Mouse (Mus musculus) midbrain, embryonic 14.5 days (tissue): ENCODE data around the gene Odf3. TPM values are rescaled to one million over a fixed set of nuclear protein-coding genes. Genes with fewer than 3 reads are reported as not detected.
A peak's percentile ranks its signal among the peaks of the same experiment; 100 is the strongest.

ENCODE experiments used
- ATAC-seq: fragments of 200-750 bp; cut with Nextera tagmentation; 2 replicates; pipeline ENCODE4 v1.8.0; 2017; ENCODE audit warnings: moderate number of reproducible peaks, moderate library complexity; ENCODE audit not compliant: low FRiP score, low TSS enrichment
- DNase-seq: peaks from one replicate; pipeline ENCODE4 v3.0.0-alpha.2; 2015
- H3K27ac ChIP-seq: fragments of 300-500 bp; sonication (generic); replicated peaks from 2 replicates; pipeline ENCODE4 v1.5.1; 2014; ENCODE audit warnings: mild to moderate bottlenecking, low read depth, low read length, moderate library complexity
- H3K27me3 ChIP-seq: fragments of 300-500 bp; sonication (generic); 2 replicates; pipeline ENCODE4 v1.6.1; 2014; ENCODE audit warnings: low read length, control low read depth, mixed read lengths; ENCODE audit not compliant: control insufficient read depth, insufficient read depth
- H3K36me3 ChIP-seq: fragments of 300-500 bp; sonication (generic); 2 replicates; pipeline ENCODE4 v1.6.1; 2014; ENCODE audit warnings: low read length, control low read depth; ENCODE audit not compliant: control insufficient read depth, insufficient read depth
- H3K4me1 ChIP-seq: fragments of 300-500 bp; sonication (generic); 2 replicates; pipeline ENCODE4 v1.6.1; 2014; ENCODE audit warnings: mild to moderate bottlenecking, antibody characterized with exemption, low read length, control low read depth; ENCODE audit not compliant: control insufficient read depth, insufficient read depth
- H3K4me2 ChIP-seq: fragments of 300-500 bp; sonication (generic); 2 replicates; pipeline ENCODE4 v1.6.1; 2014; ENCODE audit warnings: mild to moderate bottlenecking, low read length, moderate library complexity
- H3K4me3 ChIP-seq: fragments of 300-500 bp; sonication (generic); replicated peaks from 2 replicates; pipeline ENCODE4 v1.5.1; 2014; ENCODE audit warnings: low read depth, low read length
- H3K9ac ChIP-seq: fragments of 300-500 bp; sonication (generic); replicated peaks from 2 replicates; pipeline ENCODE4 v1.6.1; 2014; ENCODE audit warnings: mild to moderate bottlenecking, low read length, moderate library complexity
- H3K9me3 ChIP-seq: fragments of 300-500 bp; sonication (generic); 2 replicates; pipeline ENCODE4 v1.6.1; 2016; ENCODE audit warnings: low read length, control low read depth, mixed read lengths; ENCODE audit not compliant: control insufficient read depth
- WGBS: fragments of 180-500 bp; shearing (Covaris S2); extraction: QIAGEN DNeasy Blood & Tissue Kit; methylation state at CpG from one replicate; pipeline ENCODE4 v1.1.7; 2014; 5-methylcytosine and 5-hydroxymethylcytosine counted together
- polyA plus RNA-seq: library from polyadenylated mRNA; unstranded; fragments of >200 nt; fragmentation: Nextera tagmentation; extraction: Ambion mirVana; gene quantifications from 2 replicates; pipeline ENCODE4 v1.2.1, GENCODE M21; 2014

Odf3 gene
- not detected in 2 replicates for polyA plus RNA-seq

GRCm38 (mm10) chr7:140847755-140848580, at the start of gene Odf3:
Gene Odf3 (plus strand): TSS chr7:140847805.
- 66% methylated on average over 11 of the region's 11 CpGs for WGBS

GRCm38 (mm10) chr7:140798212-140798611, 49.4 kb upstream of the Odf3 start:
- Histone ChIP-seq H3K4me2 (no peak overlapping the region), H3K36me3 (no peaks in the 10 kb centered on the region), H3K9ac (no peak overlapping the region), H3K4me3 (no peak overlapping the region), H3K9me3 (no peaks in the 10 kb centered on the region), H3K4me1 (no peaks in the 10 kb centered on the region), H3K27ac (no peak overlapping the region), H3K27me3 (no peaks in the 10 kb centered on the region)
- DNase-seq (no peak), ATAC-seq (no peak)
- 63% methylated on average over 2 of the region's 2 CpGs for WGBS

More at GRCm38 (mm10) chr7:140847755-140848580, at the start of gene Odf3:
- H3K9ac ChIP-seq: no peak within 1 kb of the TSS
- no peaks in the 10 kb centered on the region for H3K9me3 ChIP-seq
- H3K4me3 ChIP-seq: no peak within 1 kb of the TSS
- no peaks in the 10 kb centered on the region; the same call in 1 of the 2 replicates for H3K27me3 ChIP-seq
- no peak within 1 kb of the TSS for H3K27ac ChIP-seq
- no peaks in the 10 kb centered on the region for H3K4me1 ChIP-seq
- no peak for ATAC-seq
- H3K4me2 ChIP-seq: no peak within 1 kb of the TSS
- DNase-seq: peak; percentile 43
- peaks cover 19% of the 10 kb centered on the region for H3K36me3 ChIP-seq

- Histone ChIP-seq H3K27ac (no peak overlapping the region), H3K4me2 (no peak overlapping the region), H3K4me1 (no peaks in the 10 kb centered on the region), H3K9me3 (no peaks in the 10 kb centered on the region), H3K9ac (no peak overlapping the region), H3K27me3 (no peaks in the 10 kb centered on the region), H3K4me3 (no peak overlapping the region), H3K36me3 (0 out of 2 replicates have a peak, but pooled peaks cover 5% of the 10 kb centered on the region)
- ATAC-seq: no peak
- no peak for DNase-seq
- 80% methylated on average over 6 of the region's 6 CpGs for WGBS
Observed at GRCm38 (mm10) chr7:140802629-140803028, 45.0 kb upstream of the Odf3 start.

GRCm38 (mm10) chr7:140805704-140806103, 41.9 kb upstream of the Odf3 start:
- no peak for ATAC-seq
- WGBS: 21% methylated on average over 1 of the region's 1 CpGs
- H3K4me3 ChIP-seq: no peak overlapping the region
- DNase-seq: peak; percentile 36
- peaks cover 17% of the 10 kb centered on the region for H3K36me3 ChIP-seq
- no peaks in the 10 kb centered on the region for H3K4me1 ChIP-seq
- no peaks in the 10 kb centered on the region for H3K9me3 ChIP-seq
- no peak overlapping the region for H3K27ac ChIP-seq
- H3K27me3 ChIP-seq: no peaks in the 10 kb centered on the region
- H3K4me2 ChIP-seq: no peak overlapping the region
- no peak overlapping the region for H3K9ac ChIP-seq

GRCm38 (mm10) chr7:140810496-140810895, 37.1 kb upstream of the Odf3 start:
- Histone ChIP-seq H3K27me3 (no peaks in the 10 kb centered on the region), H3K9ac (no peak overlapping the region), H3K9me3 (no peaks in the 10 kb centered on the region), H3K4me1 (no peaks in the 10 kb centered on the region), H3K4me3 (no peak overlapping the region), H3K36me3 (peaks cover 39% of the 10 kb centered on the region), H3K4me2 (no peak overlapping the region), H3K27ac (no peak overlapping the region)
- WGBS: 95% methylated on average over 6 of the region's 6 CpGs
- DNase-seq: no peak
- ATAC-seq: no peak

- Histone ChIP-seq H3K27me3 (no peaks in the 10 kb centered on the region), H3K9me3 (no peaks in the 10 kb centered on the region), H3K9ac (no peak overlapping the region), H3K4me2 (no peak overlapping the region), H3K4me3 (no peak overlapping the region), H3K27ac (no peak overlapping the region), H3K36me3 (peaks cover 41% of the 10 kb centered on the region), H3K4me1 (no peaks in the 10 kb centered on the region)
- WGBS: 71% methylated on average over 13 of the region's 13 CpGs
- DNase-seq (peak; percentile 13), ATAC-seq (no peak)
Observed at GRCm38 (mm10) chr7:140811714-140812113, 35.9 kb upstream of the Odf3 start.

GRCm38 (mm10) chr7:140812850-140813249, 34.8 kb upstream of the Odf3 start:
- no peak overlapping the region for H3K4me3 ChIP-seq
- DNase-seq: no peak
- no peak overlapping the region for H3K27ac ChIP-seq
- H3K9ac ChIP-seq: no peak overlapping the region
- no peak overlapping the region for H3K4me2 ChIP-seq
- WGBS: 91% methylated on average over 12 of the region's 12 CpGs
- peaks cover 44% of the 10 kb centered on the region for H3K36me3 ChIP-seq
- H3K27me3 ChIP-seq: no peaks in the 10 kb centered on the region
- ATAC-seq: no peak
- H3K4me1 ChIP-seq: no peaks in the 10 kb centered on the region
- no peaks in the 10 kb centered on the region for H3K9me3 ChIP-seq

GRCm38 (mm10) chr7:140820173-140820572, 27.4 kb upstream of the Odf3 start:
- H3K4me2 ChIP-seq: peak overlapping the region; percentile 39
- peaks cover 18% of the 10 kb centered on the region; the same call in 1 of the 2 replicates for H3K36me3 ChIP-seq
- H3K9ac ChIP-seq: no peak overlapping the region
- WGBS: 69% methylated on average over 4 of the region's 4 CpGs
- no peaks in the 10 kb centered on the region for H3K9me3 ChIP-seq
- no peak overlapping the region for H3K27ac ChIP-seq
- peaks cover 9% of the 10 kb centered on the region; the same call in 1 of the 2 replicates for H3K4me1 ChIP-seq
- DNase-seq (peak; percentile 26), ATAC-seq (no peak)
- no peak overlapping the region for H3K4me3 ChIP-seq
- no peaks in the 10 kb centered on the region for H3K27me3 ChIP-seq

GRCm38 (mm10) chr7:140821305-140821652, 26.3 kb upstream of the Odf3 start:
- H3K9ac ChIP-seq: peak overlapping the region; percentile 68
- 40% methylated on average over 5 of the region's 5 CpGs for WGBS
- H3K4me2 ChIP-seq: peak overlapping the region; percentile 53
- peak; percentile 57 for ATAC-seq
- peak overlapping the region; percentile 85 for H3K27ac ChIP-seq
- peaks cover 9% of the 10 kb centered on the region; the same call in 1 of the 2 replicates for H3K4me1 ChIP-seq
- no peaks in the 10 kb centered on the region for H3K9me3 ChIP-seq
- peak overlapping the region; percentile 58 for H3K4me3 ChIP-seq
- H3K36me3 ChIP-seq: peaks cover 18% of the 10 kb centered on the region; the same call in 1 of the 2 replicates
- H3K27me3 ChIP-seq: no peaks in the 10 kb centered on the region
- no peak for DNase-seq
